Mouse (Mus musculus) liver, postnatal 0 days (tissue): ENCODE measurements around the gene Gabrg3.

Source experiments
- CTCF ChIP-seq: sonication (generic); IDR thresholded peaks from 2 replicates; pipeline ENCODE4 v1.5.1; 2016; ENCODE audit warnings: antibody characterized with exemption, low read depth
- EP300 ChIP-seq: IDR thresholded peaks from 2 replicates; pipeline ENCODE4 v1.6.1; 2016; ENCODE audit warnings: antibody characterized with exemption, low read depth, mild to moderate bottlenecking

DNA sequence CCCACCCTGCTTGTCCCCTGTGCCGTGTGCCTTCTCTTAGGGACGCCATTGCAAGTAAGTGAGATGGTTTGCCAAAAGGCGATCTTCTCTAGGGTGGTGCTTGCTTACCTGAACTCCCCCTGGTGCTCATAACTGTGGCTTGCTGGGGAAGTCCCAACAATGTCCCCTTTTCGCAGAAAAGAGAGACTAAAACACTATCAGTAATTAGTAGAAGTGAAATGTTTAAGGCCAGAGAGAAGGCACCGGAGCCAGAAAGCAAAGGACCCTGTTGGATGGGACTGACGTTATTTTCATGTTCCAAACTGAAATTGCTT, 310 bp upstream of the Gabrg3 start:
- TF ChIP-seq CTCF (no peak), EP300 (no peak)
